Mouse (Mus musculus): ENCODE results near the gene Ankrd65.

The Ankrd65 gene

DNA sequence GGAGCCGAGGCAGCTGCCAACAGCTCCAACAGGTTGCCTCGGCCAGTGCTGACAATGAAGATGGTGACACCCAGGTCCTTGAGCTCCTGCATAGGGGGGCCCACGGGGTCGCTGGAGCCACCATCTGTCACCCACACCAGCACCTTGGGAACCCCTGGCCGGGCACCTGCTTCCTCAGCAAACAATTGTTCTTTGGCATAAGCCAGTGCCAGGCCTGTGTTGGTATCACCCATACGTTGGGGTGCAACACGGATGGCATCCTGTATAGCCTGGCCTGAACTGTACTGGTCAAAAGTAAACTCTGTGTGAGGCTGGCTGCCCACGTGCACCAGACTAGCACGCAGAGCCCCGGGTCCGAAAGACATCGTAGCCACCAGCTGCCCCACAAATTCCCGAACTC, 17.5 kb upstream of the Ankrd65 start:
- Histone ChIP-seq H3K9me3 (ENCODE audit: low read length) (no peaks in the 10 kb centered on the region), H3K27me3 (ENCODE audit: insufficient read depth, low read length) (peaks cover 80% of the 10 kb centered on the region), H3K4me1 (replicated peaks; ENCODE audit: low read depth, low read length) (peaks cover 62% of the 10 kb centered on the region), H3K36me3 (ENCODE audit: insufficient read depth, low read length) (no peaks in the 10 kb centered on the region), H3K4me3 (replicated peaks; ENCODE audit: low read length) (no peak overlapping the region)
- no peak for TF ChIP-seq CTCF (conservative IDR thresholded peaks at IDR 0.05; ENCODE audit: low read length)
- TF ChIP-seq POU5F1 (IDR thresholded peaks at IDR 0.05; ENCODE audit: borderline replicate concordance, low read length), result no peak
- TF ChIP-seq NANOG (IDR thresholded peaks at IDR 0.05; ENCODE audit: borderline replicate concordance, low read length), result no peak

DNA sequence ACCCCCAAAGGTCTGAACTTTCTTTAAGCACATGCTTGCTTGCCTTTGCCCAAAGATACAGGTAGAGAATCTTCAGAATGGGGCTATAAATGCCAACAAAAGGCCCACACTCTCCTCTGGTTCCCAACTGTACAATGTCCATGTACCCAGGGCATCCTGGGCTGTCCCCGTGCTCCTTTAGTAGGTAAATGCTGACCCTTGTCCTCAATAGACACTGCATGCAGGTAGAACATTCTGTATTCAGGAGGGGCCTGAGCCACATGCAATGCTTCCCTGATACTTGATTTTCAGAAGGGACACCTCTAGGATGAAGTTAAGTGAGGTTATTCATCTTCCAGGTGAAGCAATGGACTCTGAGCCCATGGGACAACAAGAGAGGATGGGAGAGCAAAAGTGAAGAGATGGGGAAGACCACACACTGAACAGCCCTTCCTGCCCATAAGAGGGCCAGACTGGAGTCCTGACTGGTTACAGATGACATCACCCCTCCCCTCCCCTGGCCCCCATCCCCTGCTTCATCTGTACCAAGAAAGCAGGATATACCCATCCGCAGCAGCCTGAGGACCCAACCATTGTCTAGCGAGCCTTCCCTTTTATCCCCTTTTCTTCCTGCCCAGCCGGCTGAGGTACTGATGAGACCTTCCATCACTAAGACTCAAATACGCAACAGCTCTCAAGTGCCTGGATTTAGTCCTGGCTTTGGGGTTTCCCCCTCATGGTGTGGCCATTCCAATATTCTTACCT, 16.7 kb upstream of the Ankrd65 start:
- peaks cover 62% of the 10 kb centered on the region for H3K4me1 ChIP-seq (replicated peaks; ENCODE audit: low read depth, low read length)
- TF ChIP-seq POU5F1 (IDR thresholded peaks at IDR 0.05; ENCODE audit: borderline replicate concordance, low read length) (no peak), CTCF (conservative IDR thresholded peaks at IDR 0.05; ENCODE audit: low read length) (no peak), NANOG (IDR thresholded peaks at IDR 0.05; ENCODE audit: borderline replicate concordance, low read length) (no peak)
- peaks cover 79% of the 10 kb centered on the region for H3K27me3 ChIP-seq (ENCODE audit: insufficient read depth, low read length)
- H3K9me3 ChIP-seq (ENCODE audit: low read length), result no peaks in the 10 kb centered on the region
- H3K4me3 ChIP-seq (replicated peaks; ENCODE audit: low read length), result peak overlapping the region; percentile 76
- no peaks in the 10 kb centered on the region for H3K36me3 ChIP-seq (ENCODE audit: insufficient read depth, low read length)

DNA sequence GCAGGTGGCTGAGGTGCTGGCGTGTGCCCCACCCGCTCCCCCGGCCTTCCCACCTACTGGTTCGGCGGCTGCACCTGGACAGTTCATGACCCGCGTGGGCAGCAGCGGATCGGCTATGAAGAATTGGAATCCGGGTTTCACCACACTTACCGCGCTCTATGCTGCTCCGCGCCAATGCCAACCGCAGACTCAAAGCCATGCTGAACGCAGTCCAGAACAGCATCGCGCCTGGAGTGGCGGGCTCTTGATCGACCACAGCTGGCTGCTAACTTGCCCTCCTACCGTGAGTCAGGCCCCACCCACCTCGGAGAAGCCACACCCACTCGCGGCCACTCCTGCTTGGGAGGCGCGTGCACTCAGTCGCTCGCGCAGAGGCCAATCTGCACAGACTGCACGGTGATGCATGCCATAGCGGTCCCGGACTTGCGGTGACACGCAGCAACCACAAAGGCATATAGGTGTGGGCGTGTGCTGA, 15.9 kb upstream of the Ankrd65 start, which contains the start of gene Vwa1:
Gene Vwa1 (minus strand): TSS at position 419 of the 475 bp plus-strand sequence.
- peak within 1 kb of the TSS; percentile 76 for H3K4me3 ChIP-seq (replicated peaks; ENCODE audit: low read length)
- TF ChIP-seq NANOG (IDR thresholded peaks at IDR 0.05; ENCODE audit: borderline replicate concordance, low read length), result peak; percentile 31; the same call in 1 of the 2 replicates
- no peak for TF ChIP-seq CTCF (conservative IDR thresholded peaks at IDR 0.05; ENCODE audit: low read length)
- peaks cover 75% of the 10 kb centered on the region for H3K27me3 ChIP-seq (ENCODE audit: insufficient read depth, low read length)
- peaks cover 63% of the 10 kb centered on the region for H3K4me1 ChIP-seq (replicated peaks; ENCODE audit: low read depth, low read length)
- no peaks in the 10 kb centered on the region for H3K9me3 ChIP-seq (ENCODE audit: low read length)
- H3K36me3 ChIP-seq (ENCODE audit: insufficient read depth, low read length), result no peaks in the 10 kb centered on the region

DNA sequence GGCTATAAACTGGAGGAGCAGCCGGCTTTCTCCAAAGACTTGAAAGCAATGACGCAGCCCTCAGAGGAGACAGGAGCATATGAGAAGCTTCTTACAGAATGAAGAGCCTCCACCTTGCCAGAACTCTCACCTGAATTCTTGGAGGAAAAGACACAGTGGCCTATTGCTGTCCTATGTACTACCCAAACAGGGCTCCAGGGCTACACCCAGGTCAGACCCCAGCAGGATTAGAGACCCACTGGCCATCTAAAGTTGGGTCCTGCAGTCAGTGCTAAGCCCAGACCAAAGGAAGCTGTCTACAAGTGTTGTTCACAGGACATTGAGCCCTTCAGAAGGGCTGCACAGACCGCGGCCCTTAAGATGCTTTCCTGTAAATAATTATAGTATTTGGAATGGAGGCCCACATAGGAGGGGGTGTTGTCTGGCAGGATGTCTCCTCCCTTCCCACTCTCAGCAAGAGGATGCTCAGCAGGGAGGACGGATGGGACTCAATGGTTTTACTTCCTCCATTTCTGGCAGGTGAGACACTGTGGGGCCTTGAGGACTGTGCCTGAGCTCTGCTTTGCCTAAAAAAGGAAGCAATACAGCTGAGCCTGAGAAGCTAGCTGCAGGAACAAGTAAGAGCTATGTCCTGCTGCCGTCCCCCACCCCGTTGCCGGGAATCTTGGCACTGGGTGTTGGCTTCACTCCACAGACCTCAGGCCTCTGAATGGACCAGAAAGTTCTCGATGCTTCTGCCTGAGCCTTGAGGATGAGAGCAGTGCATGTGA, 15.1 kb upstream of the Ankrd65 start:
- no peak for TF ChIP-seq POU5F1 (IDR thresholded peaks at IDR 0.05; ENCODE audit: borderline replicate concordance, low read length)
- TF ChIP-seq NANOG (IDR thresholded peaks at IDR 0.05; ENCODE audit: borderline replicate concordance, low read length), result no peak
- TF ChIP-seq CTCF (conservative IDR thresholded peaks at IDR 0.05; ENCODE audit: low read length), result no peak
- Histone ChIP-seq H3K36me3 (ENCODE audit: insufficient read depth, low read length) (no peaks in the 10 kb centered on the region), H3K9me3 (ENCODE audit: low read length) (no peaks in the 10 kb centered on the region), H3K27me3 (ENCODE audit: insufficient read depth, low read length) (peaks cover 68% of the 10 kb centered on the region), H3K4me3 (replicated peaks; ENCODE audit: low read length) (peak overlapping the region; percentile 76), H3K4me1 (replicated peaks; ENCODE audit: low read depth, low read length) (peaks cover 55% of the 10 kb centered on the region)

DNA sequence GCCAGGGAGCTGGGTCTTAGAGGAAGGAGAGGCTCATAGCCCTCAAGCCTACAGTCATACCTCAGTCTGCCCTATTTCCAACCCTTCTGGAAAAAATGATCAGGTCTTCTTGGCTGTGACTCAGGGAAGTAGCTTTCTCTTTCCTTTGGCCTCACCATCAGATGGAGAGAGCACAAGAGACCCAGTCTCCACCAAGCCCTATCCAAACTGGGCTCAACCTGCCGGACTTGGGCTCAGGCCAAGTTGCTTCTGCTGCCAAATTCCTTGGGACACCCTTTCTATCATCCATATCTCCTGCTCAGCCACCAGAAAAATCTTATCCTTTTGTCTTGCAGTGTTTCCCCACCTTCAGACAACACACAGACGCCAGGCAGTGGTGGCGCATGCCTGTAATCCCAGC, 14.4 kb upstream of the Ankrd65 start:
- Histone ChIP-seq H3K27me3 (ENCODE audit: insufficient read depth, low read length) (peaks cover 65% of the 10 kb centered on the region), H3K4me1 (replicated peaks; ENCODE audit: low read depth, low read length) (peaks cover 53% of the 10 kb centered on the region), H3K4me3 (replicated peaks; ENCODE audit: low read length) (peak overlapping the region; percentile 76; the same call in 1 of the 2 replicates), H3K9me3 (ENCODE audit: low read length) (no peaks in the 10 kb centered on the region), H3K36me3 (ENCODE audit: insufficient read depth, low read length) (no peaks in the 10 kb centered on the region)
- TF ChIP-seq NANOG (IDR thresholded peaks at IDR 0.05; ENCODE audit: borderline replicate concordance, low read length) (no peak), CTCF (conservative IDR thresholded peaks at IDR 0.05; ENCODE audit: low read length) (no peak), POU5F1 (IDR thresholded peaks at IDR 0.05; ENCODE audit: borderline replicate concordance, low read length) (no peak)

DNA sequence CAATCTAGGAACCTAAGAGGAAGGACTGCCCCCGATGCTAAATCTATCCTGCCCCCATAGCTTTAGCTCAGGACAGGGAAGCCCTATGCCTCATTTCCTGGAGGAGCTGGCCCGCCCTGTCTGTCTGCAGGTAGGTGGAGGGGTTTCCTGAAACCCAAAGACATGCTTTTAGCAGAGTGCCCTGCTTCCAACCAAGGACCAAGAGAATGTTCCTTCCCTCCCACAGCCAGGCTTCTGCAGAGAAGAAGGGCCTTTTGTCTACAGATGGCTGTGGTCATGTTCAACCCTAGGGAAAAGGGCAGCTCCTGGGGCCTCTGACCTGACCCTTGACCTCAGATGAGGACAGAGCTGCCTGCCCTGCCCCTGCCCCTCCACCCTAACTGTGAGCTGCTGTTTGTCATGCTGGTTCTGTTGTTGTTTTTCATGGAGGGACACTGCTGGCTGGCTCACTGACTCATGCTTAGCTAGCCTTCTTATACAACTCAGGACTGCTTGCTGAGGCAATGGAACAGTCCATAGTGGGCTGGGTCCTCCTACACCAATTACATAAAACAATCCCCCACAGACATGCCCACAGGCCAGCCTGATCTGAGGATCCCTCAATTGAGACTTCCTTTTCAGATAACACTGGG, 13.4 kb upstream of the Ankrd65 start:
- Histone ChIP-seq H3K9me3 (ENCODE audit: low read length) (no peaks in the 10 kb centered on the region), H3K36me3 (ENCODE audit: insufficient read depth, low read length) (no peaks in the 10 kb centered on the region), H3K4me1 (replicated peaks; ENCODE audit: low read depth, low read length) (peaks cover 57% of the 10 kb centered on the region), H3K27me3 (ENCODE audit: insufficient read depth, low read length) (peaks cover 56% of the 10 kb centered on the region), H3K4me3 (replicated peaks; ENCODE audit: low read length) (peak overlapping the region; percentile 21; the same call in 1 of the 2 replicates)
- TF ChIP-seq POU5F1 (IDR thresholded peaks at IDR 0.05; ENCODE audit: borderline replicate concordance, low read length) (no peak), CTCF (conservative IDR thresholded peaks at IDR 0.05; ENCODE audit: low read length) (no peak), NANOG (IDR thresholded peaks at IDR 0.05; ENCODE audit: borderline replicate concordance, low read length) (no peak)

DNA sequence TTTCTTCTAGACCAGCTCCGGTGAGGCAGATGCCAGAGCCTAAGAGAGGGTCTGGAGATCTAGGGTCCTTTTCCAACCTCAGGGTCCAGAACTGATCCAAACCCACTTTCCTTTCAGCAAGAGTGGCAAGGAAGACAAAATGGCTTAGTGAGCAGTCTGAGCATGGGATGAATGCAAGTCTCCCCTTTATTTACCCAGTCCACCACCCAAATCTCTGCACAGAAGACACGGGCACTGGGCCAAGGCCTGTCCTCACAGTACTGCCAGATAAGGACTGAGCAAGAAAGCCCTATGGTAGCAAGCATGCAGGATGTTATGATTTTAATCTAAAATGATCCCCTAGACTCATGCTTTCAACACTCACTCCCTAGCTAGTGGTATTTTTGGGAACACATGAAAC, 12.4 kb upstream of the Ankrd65 start:
- Histone ChIP-seq H3K27me3 (ENCODE audit: insufficient read depth, low read length) (peaks cover 46% of the 10 kb centered on the region), H3K4me3 (replicated peaks; ENCODE audit: low read length) (no peak overlapping the region), H3K4me1 (replicated peaks; ENCODE audit: low read depth, low read length) (peaks cover 57% of the 10 kb centered on the region), H3K36me3 (ENCODE audit: insufficient read depth, low read length) (no peaks in the 10 kb centered on the region), H3K9me3 (ENCODE audit: low read length) (no peaks in the 10 kb centered on the region)
- TF ChIP-seq NANOG (IDR thresholded peaks at IDR 0.05; ENCODE audit: borderline replicate concordance, low read length) (no peak), CTCF (conservative IDR thresholded peaks at IDR 0.05; ENCODE audit: low read length) (no peak), POU5F1 (IDR thresholded peaks at IDR 0.05; ENCODE audit: borderline replicate concordance, low read length) (no peak)

DNA sequence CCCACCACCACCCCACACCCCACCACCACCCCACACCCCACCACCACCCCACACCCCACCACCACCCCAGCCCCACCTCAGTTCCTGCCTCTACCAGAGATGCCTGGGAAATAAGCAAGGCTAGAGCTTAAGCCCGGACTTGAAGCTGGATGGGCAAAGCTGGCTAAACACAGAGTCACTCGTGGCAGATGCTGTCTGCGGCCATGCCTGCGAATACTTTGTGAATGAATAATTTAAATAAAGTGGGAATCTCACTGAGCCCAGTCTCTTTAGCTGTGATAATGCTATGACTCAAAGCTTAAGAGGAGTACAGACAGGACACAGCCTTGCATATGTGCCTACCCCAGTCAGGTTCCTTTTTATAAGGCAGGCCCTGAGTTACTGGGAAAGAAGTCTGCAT, 10.7 kb upstream of the Ankrd65 start:
- TF ChIP-seq POU5F1 (IDR thresholded peaks at IDR 0.05; ENCODE audit: borderline replicate concordance, low read length) (no peak), NANOG (IDR thresholded peaks at IDR 0.05; ENCODE audit: borderline replicate concordance, low read length) (no peak), CTCF (conservative IDR thresholded peaks at IDR 0.05; ENCODE audit: low read length) (no peak)
- no peaks in the 10 kb centered on the region for H3K9me3 ChIP-seq (ENCODE audit: low read length)
- H3K27me3 ChIP-seq (ENCODE audit: insufficient read depth, low read length), result peaks cover 32% of the 10 kb centered on the region
- H3K4me1 ChIP-seq (replicated peaks; ENCODE audit: low read depth, low read length), result peaks cover 50% of the 10 kb centered on the region
- no peaks in the 10 kb centered on the region for H3K36me3 ChIP-seq (ENCODE audit: insufficient read depth, low read length)
- no peak overlapping the region for H3K4me3 ChIP-seq (replicated peaks; ENCODE audit: low read length)

All from E14TG2a.4 (cell line).